Mouse (Mus musculus) brain, embryonic 14.5 days (tissue): Measurements from ENCODE around the gene Zglp1. TPM values are rescaled to one million over a fixed set of nuclear protein-coding genes. Genes with fewer than 3 reads are reported as not detected.

Experiments used
- DNase-seq: peaks from one replicate; pipeline ENCODE4 v3.0.0-alpha.2; 2011; ENCODE audit warnings: low read depth
- CTCF ChIP-seq: fragments of 200-500 bp; IDR thresholded peaks from 2 replicates; pipeline ENCODE4 v1.5.1; 2012; ENCODE audit warnings: inconsistent platforms, mild to moderate bottlenecking, moderate library complexity, borderline replicate concordance; ENCODE audit not compliant: insufficient read depth, insufficient read length; ENCODE audit errors: extremely low read depth
- POLR2A ChIP-seq: fragments of 200-500 bp; IDR thresholded peaks from 2 replicates; pipeline ENCODE4 v1.6.1; 2012; ENCODE audit warnings: mild to moderate bottlenecking, inconsistent platforms, borderline replicate concordance; ENCODE audit not compliant: poor library complexity, insufficient read depth, insufficient read length, severe bottlenecking; ENCODE audit errors: extremely low read depth
- polyA plus RNA-seq: library from polyadenylated mRNA; depleted of rRNA; stranded (reverse); fragments of >200 nt; gene quantifications from 2 replicates; pipeline ENCODE4 v1.2.3, GENCODE M21; 2012; rRNA removed

Zglp1 gene
- polyA plus RNA-seq, 1 experiment, result 2.1 TPM

GRCm38 (mm10) chr9:21022288-21022687, 44.6 kb downstream of the Zglp1 start:
- no peak for TF ChIP-seq CTCF
- TF ChIP-seq POLR2A, result no peak
- DNase-seq, result no peak

- no peak for TF ChIP-seq CTCF
- TF ChIP-seq POLR2A, result no peak
- no peak for DNase-seq
Observed at GRCm38 (mm10) chr9:21021363-21021762, 45.5 kb downstream of the Zglp1 start.

GRCm38 (mm10) chr9:21018600-21018999, 48.3 kb downstream of the Zglp1 start:
- no peak for TF ChIP-seq POLR2A
- no peak for TF ChIP-seq CTCF
- DNase-seq, result no peak

DNA sequence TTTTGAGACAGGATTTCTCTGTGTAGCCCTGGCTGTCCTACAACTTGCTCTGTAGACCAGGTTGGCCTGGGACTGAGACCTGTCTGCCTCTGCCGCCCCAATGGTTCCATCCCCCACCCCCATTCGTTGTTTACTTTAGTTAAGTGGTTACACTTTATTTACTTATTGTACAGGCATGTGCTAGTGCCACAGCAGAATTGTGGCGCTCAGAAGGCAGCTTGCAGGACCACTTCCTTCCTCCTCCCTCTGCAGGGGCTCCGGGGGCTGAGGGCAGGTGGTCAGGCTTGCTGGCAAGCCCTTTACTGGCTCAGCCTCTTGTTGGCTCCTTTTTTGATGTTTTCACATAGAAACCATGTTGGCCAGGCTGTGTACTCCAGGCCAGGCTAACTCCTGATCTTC, 49.7 kb downstream of the Zglp1 start:
- TF ChIP-seq POLR2A, result no peak
- TF ChIP-seq CTCF, result no peak
- no peak for DNase-seq

GRCm38 (mm10) chr9:21016331-21017176, 50.3 kb downstream of the Zglp1 start:
- TF ChIP-seq POLR2A (no peak), CTCF (no peak)
- no peak for DNase-seq

DNA sequence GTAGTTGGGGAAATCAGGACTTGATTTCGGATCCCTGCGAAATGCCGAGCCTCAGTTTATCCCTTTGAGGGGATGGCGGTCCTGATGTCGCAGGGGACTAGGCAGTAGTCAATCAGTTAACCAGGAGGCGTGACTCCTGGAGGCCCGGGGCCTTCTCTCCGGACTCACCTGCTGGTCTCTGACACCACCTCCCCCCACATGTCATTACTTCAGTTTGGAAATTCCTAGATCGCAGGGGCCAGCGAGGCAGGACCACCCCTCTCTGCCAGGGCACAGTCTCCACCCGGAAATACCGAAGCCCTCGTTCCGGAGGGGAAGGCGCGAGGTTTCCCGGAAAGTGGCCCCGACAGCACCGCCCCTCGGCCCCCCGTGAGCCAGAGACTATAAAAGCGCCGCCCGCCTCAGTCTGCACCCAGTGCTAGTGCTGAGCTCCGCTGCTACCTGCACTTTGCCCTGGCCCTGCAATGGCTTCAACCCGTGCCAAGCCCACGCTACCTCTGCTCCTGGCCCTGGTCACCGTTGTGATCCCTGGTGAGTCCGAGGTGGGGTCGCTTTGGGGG, 51.2 kb downstream of the Zglp1 start, which contains the start of gene Icam1:
Gene Icam1, plus strand, starts transcription at position 415 of the 560 bp plus-strand sequence.
- no peak for TF ChIP-seq POLR2A
- no peak for TF ChIP-seq CTCF
- DNase-seq, result no peak

DNA sequence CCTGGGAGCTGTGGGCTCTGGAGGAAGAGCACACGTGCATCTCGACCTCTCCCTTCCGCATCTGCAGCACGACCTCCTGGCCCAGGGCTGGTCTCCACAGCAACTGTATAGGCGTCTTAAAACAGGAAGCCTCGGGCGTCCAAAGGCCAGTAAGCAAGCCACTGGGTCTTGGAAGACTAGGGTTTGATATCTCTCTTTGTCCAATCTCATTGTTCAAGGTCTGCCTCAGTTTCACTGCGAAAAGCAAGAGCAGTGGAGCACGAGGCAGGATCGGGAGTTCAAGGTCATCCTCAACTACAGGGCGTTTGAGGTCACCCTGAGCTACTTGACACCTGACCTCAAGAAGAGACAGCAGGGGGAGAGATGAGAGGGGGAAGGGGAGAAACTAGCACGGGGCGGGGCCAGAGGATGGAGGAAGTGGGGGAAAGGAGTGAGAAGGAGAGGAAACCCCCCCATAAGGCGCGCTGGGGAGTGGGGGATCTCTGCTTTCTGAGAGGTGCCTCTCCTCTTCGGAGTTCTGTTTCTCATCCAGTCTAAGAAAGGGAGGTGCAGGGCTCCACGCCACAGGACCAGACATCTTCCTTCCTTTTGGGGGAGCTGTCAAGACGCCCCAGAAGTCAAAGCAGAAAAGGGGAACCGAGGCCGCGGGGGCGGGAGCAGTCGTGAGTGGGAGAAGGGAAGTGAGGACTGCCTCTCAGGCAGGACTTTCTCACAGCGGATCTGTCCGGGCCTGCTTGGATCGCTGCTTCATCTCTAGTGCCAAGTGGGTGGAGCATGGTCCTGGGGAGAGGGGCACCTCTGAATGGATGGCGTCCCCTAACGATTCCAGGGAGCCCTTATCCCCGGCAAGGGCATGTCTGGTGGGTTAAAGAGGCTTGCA, 52.0 kb downstream of the Zglp1 start:
- no peak for DNase-seq
- TF ChIP-seq CTCF (no peak), POLR2A (no peak)

Other genes starting within 250 kb of the Zglp1 start
- not detected in 2 replicates for gene Rdh8, start 248.6 kb downstream of the Zglp1 start, polyA plus RNA-seq
- gene A230050P20Rik, start 198.5 kb downstream of the Zglp1 start, polyA plus RNA-seq, result 6.6 and 8.7 TPM in 2 replicates
- gene Angptl6, start 187.4 kb downstream of the Zglp1 start, polyA plus RNA-seq, result 11.7 and 13.9 TPM in 2 replicates
- 73.8 and 96.8 TPM in 2 replicates for gene Ppan, start 178.9 kb downstream of the Zglp1 start, polyA plus RNA-seq
- 144 and 152 TPM in 2 replicates for gene Eif3g, start 168.5 kb downstream of the Zglp1 start, polyA plus RNA-seq
- gene Dnmt1, start 107.2 kb downstream of the Zglp1 start, polyA plus RNA-seq, result 90.1 and 103 TPM in 2 replicates
- 4.7 and 6.0 TPM in 2 replicates for gene S1pr2, start 90.3 kb downstream of the Zglp1 start, polyA plus RNA-seq
- 81.1 and 85.4 TPM in 2 replicates for gene Mrpl4, start 64.4 kb downstream of the Zglp1 start, polyA plus RNA-seq
- 3.0 and 3.9 TPM in 2 replicates for gene Icam1, start 51.1 kb downstream of the Zglp1 start, polyA plus RNA-seq
- gene Icam4, start 37.7 kb downstream of the Zglp1 start, polyA plus RNA-seq, result 0.08 and 0.13 TPM in 2 replicates
- gene Icam5, start 35.0 kb downstream of the Zglp1 start, polyA plus RNA-seq, result 1.0 and 1.5 TPM in 2 replicates
- 2.9 and 3.0 TPM in 2 replicates for gene Gm49373, start 6.0 kb upstream of the Zglp1 start, polyA plus RNA-seq
- gene Fdx1l, start 6.5 kb upstream of the Zglp1 start, polyA plus RNA-seq, result 68.4 and 86.0 TPM in 2 replicates
- gene Gm38431, start 24.9 kb upstream of the Zglp1 start, polyA plus RNA-seq, result 4.8 and 5.6 TPM in 2 replicates
- gene Raver1, start 24.9 kb upstream of the Zglp1 start, polyA plus RNA-seq, result 65.6 and 70.2 TPM in 2 replicates
- gene Tyk2, start 64.2 kb upstream of the Zglp1 start, polyA plus RNA-seq, result 16.2 and 20.0 TPM in 2 replicates
- gene Cdc37, start 82.9 kb upstream of the Zglp1 start, polyA plus RNA-seq, result 141 and 182 TPM in 2 replicates
- gene Pde4a, start 98.6 kb upstream of the Zglp1 start, polyA plus RNA-seq, result 16.3 and 23.4 TPM in 2 replicates
- 58.7 and 59.7 TPM in 2 replicates for gene Keap1, start 172.3 kb upstream of the Zglp1 start, polyA plus RNA-seq
- 2.2 and 2.5 TPM in 2 replicates for gene S1pr5, start 181.3 kb upstream of the Zglp1 start, polyA plus RNA-seq
- gene Atg4d, start 198.2 kb upstream of the Zglp1 start, polyA plus RNA-seq, result 38.1 and 45.9 TPM in 2 replicates
- gene Kri1, start 220.9 kb upstream of the Zglp1 start, polyA plus RNA-seq, result 32.9 and 36.3 TPM in 2 replicates
- 70.4 and 84.9 TPM in 2 replicates for gene Cdkn2d, start 224.3 kb upstream of the Zglp1 start, polyA plus RNA-seq
- 2.4 and 2.9 TPM in 2 replicates for gene Ap1m2, start 245.2 kb upstream of the Zglp1 start, polyA plus RNA-seq